Mouse (Mus musculus): ENCODE results near the gene Gm15217. TPM values are rescaled to one million over a fixed set of nuclear protein-coding genes. Genes with fewer than 3 reads are reported as not detected.

The Gm15217 gene
- 34.5 and 40.3 TPM in 2 replicates for polyA plus RNA-seq (2012; rRNA removed)

GRCm38 (mm10) chr14:46379285-46379684 is at the start of gene Gm15217:
Gene Gm15217 (plus strand): TSS chr14:46379414.
- TF ChIP-seq CTCF (conservative IDR thresholded peaks at IDR 0.05; ENCODE audit: insufficient read depth, insufficient read length, low read depth, low read length) (no peak), POLR2A (IDR thresholded peaks at IDR 0.05; ENCODE audit: low read depth, low read length) (no peak)
- Histone ChIP-seq H3K27ac (ENCODE audit: insufficient read depth, low read depth, low read length) (peak within 1 kb of the TSS; percentile 76), H3K27me3 (replicated peaks; ENCODE audit: control insufficient read depth, insufficient read depth, low read length) (no peaks in the 10 kb centered on the region), H3K4me1 (ENCODE audit: control insufficient read depth, insufficient read depth, low read length) (peaks cover 14% of the 10 kb centered on the region), H3K4me3 (ENCODE audit: insufficient read depth, low read depth, low read length) (peak within 1 kb of the TSS; percentile 48), H3K36me3 (ENCODE audit: control insufficient read depth, insufficient read depth, low read length) (peaks cover 3% of the 10 kb centered on the region; the same call in 1 of the 2 replicates)
- DNase-seq, result peak; percentile 59
- 58% methylated on average over 12 of the region's 12 CpGs for WGBS

GRCm38 (mm10) chr14:46333421-46334237 is 45.6 kb upstream of the Gm15217 start:
- no peak for DNase-seq
- Histone ChIP-seq H3K36me3 (ENCODE audit: control insufficient read depth, insufficient read depth, low read length) (no peaks in the 10 kb centered on the region), H3K4me1 (ENCODE audit: control insufficient read depth, insufficient read depth, low read length) (no peaks in the 10 kb centered on the region), H3K27ac (ENCODE audit: insufficient read depth, low read depth, low read length) (no peak overlapping the region), H3K27me3 (replicated peaks; ENCODE audit: control insufficient read depth, insufficient read depth, low read length) (no peaks in the 10 kb centered on the region), H3K4me3 (ENCODE audit: insufficient read depth, low read depth, low read length) (no peak overlapping the region)
- TF ChIP-seq POLR2A (IDR thresholded peaks at IDR 0.05; ENCODE audit: low read depth, low read length) (no peak), CTCF (conservative IDR thresholded peaks at IDR 0.05; ENCODE audit: insufficient read depth, insufficient read length, low read depth, low read length) (no peak)
- WGBS, result 94% methylated on average over 8 of the region's 8 CpGs

- no peak overlapping the region for H3K4me3 ChIP-seq (ENCODE audit: insufficient read depth, low read depth, low read length)
These were observed 40.4 kb upstream of the Gm15217 start for GRCm38 (mm10) chr14:46338801-46339200.

GRCm38 (mm10) chr14:46344750-46345149 is 34.5 kb upstream of the Gm15217 start:
- H3K27ac ChIP-seq (ENCODE audit: insufficient read depth, low read depth, low read length), result no peak overlapping the region
- H3K36me3 ChIP-seq (ENCODE audit: control insufficient read depth, insufficient read depth, low read length), result no peaks in the 10 kb centered on the region
- no peaks in the 10 kb centered on the region for H3K27me3 ChIP-seq (replicated peaks; ENCODE audit: control insufficient read depth, insufficient read depth, low read length)
- no peak overlapping the region for H3K4me3 ChIP-seq (ENCODE audit: insufficient read depth, low read depth, low read length)
- DNase-seq, result no peak
- H3K4me1 ChIP-seq (ENCODE audit: control insufficient read depth, insufficient read depth, low read length), result no peaks in the 10 kb centered on the region
- TF ChIP-seq POLR2A (IDR thresholded peaks at IDR 0.05; ENCODE audit: low read depth, low read length), result no peak
- no peak for TF ChIP-seq CTCF (conservative IDR thresholded peaks at IDR 0.05; ENCODE audit: insufficient read depth, insufficient read length, low read depth, low read length)

More at GRCm38 (mm10) chr14:46338801-46339200, 40.4 kb upstream of the Gm15217 start:
- WGBS, result 94% methylated on average over 11 of the region's 11 CpGs
- H3K4me1 ChIP-seq (ENCODE audit: control insufficient read depth, insufficient read depth, low read length), result no peaks in the 10 kb centered on the region
- no peaks in the 10 kb centered on the region for H3K36me3 ChIP-seq (ENCODE audit: control insufficient read depth, insufficient read depth, low read length)
- no peaks in the 10 kb centered on the region for H3K27me3 ChIP-seq (replicated peaks; ENCODE audit: control insufficient read depth, insufficient read depth, low read length)
- no peak overlapping the region for H3K27ac ChIP-seq (ENCODE audit: insufficient read depth, low read depth, low read length)
- DNase-seq, result no peak
- TF ChIP-seq CTCF (conservative IDR thresholded peaks at IDR 0.05; ENCODE audit: insufficient read depth, insufficient read length, low read depth, low read length) (no peak), POLR2A (IDR thresholded peaks at IDR 0.05; ENCODE audit: low read depth, low read length) (no peak)

GRCm38 (mm10) chr14:46357286-46357685 is 21.9 kb upstream of the Gm15217 start:
- Histone ChIP-seq H3K36me3 (ENCODE audit: control insufficient read depth, insufficient read depth, low read length) (no peaks in the 10 kb centered on the region), H3K4me3 (ENCODE audit: insufficient read depth, low read depth, low read length) (no peak overlapping the region), H3K4me1 (ENCODE audit: control insufficient read depth, insufficient read depth, low read length) (no peaks in the 10 kb centered on the region), H3K27ac (ENCODE audit: insufficient read depth, low read depth, low read length) (no peak overlapping the region), H3K27me3 (replicated peaks; ENCODE audit: control insufficient read depth, insufficient read depth, low read length) (no peaks in the 10 kb centered on the region)
- TF ChIP-seq POLR2A (IDR thresholded peaks at IDR 0.05; ENCODE audit: low read depth, low read length) (no peak), CTCF (conservative IDR thresholded peaks at IDR 0.05; ENCODE audit: insufficient read depth, insufficient read length, low read depth, low read length) (no peak)
- DNase-seq, result no peak
- 76% methylated on average over 7 of the region's 7 CpGs for WGBS

GRCm38 (mm10) chr14:46357696-46358095 is 21.5 kb upstream of the Gm15217 start:
- H3K4me1 ChIP-seq (ENCODE audit: control insufficient read depth, insufficient read depth, low read length), result no peaks in the 10 kb centered on the region
- TF ChIP-seq POLR2A (IDR thresholded peaks at IDR 0.05; ENCODE audit: low read depth, low read length), result no peak
- no peak for TF ChIP-seq CTCF (conservative IDR thresholded peaks at IDR 0.05; ENCODE audit: insufficient read depth, insufficient read length, low read depth, low read length)
- 70% methylated on average over 8 of the region's 8 CpGs for WGBS
- no peak overlapping the region for H3K27ac ChIP-seq (ENCODE audit: insufficient read depth, low read depth, low read length)
- H3K36me3 ChIP-seq (ENCODE audit: control insufficient read depth, insufficient read depth, low read length), result no peaks in the 10 kb centered on the region
- H3K4me3 ChIP-seq (ENCODE audit: insufficient read depth, low read depth, low read length), result no peak overlapping the region
- no peak for DNase-seq
- H3K27me3 ChIP-seq (replicated peaks; ENCODE audit: control insufficient read depth, insufficient read depth, low read length), result no peaks in the 10 kb centered on the region

GRCm38 (mm10) chr14:46363209-46363608 is 16.0 kb upstream of the Gm15217 start:
- TF ChIP-seq POLR2A (IDR thresholded peaks at IDR 0.05; ENCODE audit: low read depth, low read length) (no peak), CTCF (conservative IDR thresholded peaks at IDR 0.05; ENCODE audit: insufficient read depth, insufficient read length, low read depth, low read length) (peak; percentile 49)
- WGBS, result 48% methylated on average over 10 of the region's 10 CpGs
- H3K27me3 ChIP-seq (replicated peaks; ENCODE audit: control insufficient read depth, insufficient read depth, low read length), result no peaks in the 10 kb centered on the region
- no peak overlapping the region for H3K27ac ChIP-seq (ENCODE audit: insufficient read depth, low read depth, low read length)
- H3K4me3 ChIP-seq (ENCODE audit: insufficient read depth, low read depth, low read length), result no peak overlapping the region
- no peaks in the 10 kb centered on the region for H3K4me1 ChIP-seq (ENCODE audit: control insufficient read depth, insufficient read depth, low read length)
- H3K36me3 ChIP-seq (ENCODE audit: control insufficient read depth, insufficient read depth, low read length), result no peaks in the 10 kb centered on the region
- peak; percentile 29 for DNase-seq
